Mouse (Mus musculus): ENCODE measurements around the gene Ncan.
"Not testable (repeated sequence)": the region's sequence is repeated elsewhere in the genome, so short reads cannot be mapped to it uniquely, and the experiment has no call there.

Ncan gene

DNA sequence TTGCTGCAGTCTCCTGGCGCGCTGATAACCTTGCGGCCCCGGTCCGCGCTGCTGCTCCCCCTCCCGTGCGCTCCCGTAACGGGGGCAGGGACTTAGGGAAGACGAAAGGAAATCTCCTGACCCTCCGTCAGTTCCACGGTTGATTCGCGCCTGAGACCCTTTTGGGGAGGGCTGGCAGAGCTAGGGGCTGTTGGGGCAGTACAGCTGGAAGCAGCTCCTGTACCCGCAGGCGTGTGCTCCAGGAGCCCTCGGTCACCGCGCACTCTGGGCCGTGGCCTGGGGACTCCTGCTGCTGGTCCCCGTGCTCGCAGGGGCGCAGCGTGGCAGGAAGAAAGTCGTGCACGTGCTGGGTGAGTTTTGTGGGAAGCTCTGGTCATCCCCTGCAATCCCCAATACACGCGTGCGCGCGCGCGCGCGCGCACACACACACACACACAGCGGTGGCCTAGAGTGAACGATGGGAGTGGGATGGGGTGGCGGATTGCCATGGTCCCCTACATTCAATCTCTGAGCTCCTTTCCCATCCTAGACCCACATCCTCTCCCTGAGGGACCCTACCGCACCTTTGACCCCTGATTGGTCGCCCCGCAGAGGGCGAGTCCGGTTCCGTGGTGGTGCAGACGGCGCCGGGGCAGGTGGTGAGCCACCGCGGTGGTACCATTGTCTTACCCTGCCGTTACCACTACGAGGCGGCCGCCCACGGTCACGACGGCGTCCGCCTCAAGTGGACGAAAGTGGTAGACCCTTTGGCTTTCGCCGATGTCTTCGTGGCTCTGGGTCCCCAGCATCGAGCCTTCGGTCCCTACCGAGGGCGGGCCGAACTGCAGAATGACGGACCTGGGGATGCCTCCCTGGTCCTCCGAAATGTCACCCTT lies 36.2 kb downstream of the Ncan start:
- DNase-seq (ENCODE audit: low spot score): no peak

GRCm38 (mm10) chr8:70083285-70083684 lies 37.4 kb downstream of the Ncan start, which contains the start of gene Hapln4:
TSS of gene Hapln4 (plus strand) at chr8:70083457.
- peak; percentile 65 for DNase-seq (ENCODE audit: low spot score)

- no peak for DNase-seq (ENCODE audit: low spot score)
Measured at GRCm38 (mm10) chr8:70081976-70082375, 38.7 kb downstream of the Ncan start.

DNA sequence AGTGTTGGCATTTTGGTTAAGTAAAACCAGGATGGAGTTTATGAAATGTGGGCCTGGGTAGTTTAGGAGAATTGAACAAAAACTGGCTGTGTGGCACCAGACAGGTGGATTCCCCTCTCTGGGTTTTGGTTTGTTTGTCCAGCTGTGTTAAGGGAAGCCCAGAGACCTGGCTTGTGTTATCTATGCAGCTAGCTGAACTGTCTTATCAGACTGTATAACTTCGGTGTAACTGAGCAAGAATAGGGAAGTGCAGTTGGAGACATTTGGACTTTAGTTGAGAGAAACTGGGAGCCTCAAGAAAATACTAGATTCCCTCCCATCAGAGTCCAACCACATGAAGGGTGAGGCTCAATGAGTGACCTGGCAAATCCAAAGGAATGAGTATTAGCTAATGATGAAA lies 47.0 kb downstream of the Ncan start:
- DNase-seq (ENCODE audit: low spot score): no peak

GRCm38 (mm10) chr8:70073120-70073519 lies 47.6 kb downstream of the Ncan start:
- DNase-seq (ENCODE audit: low spot score): no peak

DNA sequence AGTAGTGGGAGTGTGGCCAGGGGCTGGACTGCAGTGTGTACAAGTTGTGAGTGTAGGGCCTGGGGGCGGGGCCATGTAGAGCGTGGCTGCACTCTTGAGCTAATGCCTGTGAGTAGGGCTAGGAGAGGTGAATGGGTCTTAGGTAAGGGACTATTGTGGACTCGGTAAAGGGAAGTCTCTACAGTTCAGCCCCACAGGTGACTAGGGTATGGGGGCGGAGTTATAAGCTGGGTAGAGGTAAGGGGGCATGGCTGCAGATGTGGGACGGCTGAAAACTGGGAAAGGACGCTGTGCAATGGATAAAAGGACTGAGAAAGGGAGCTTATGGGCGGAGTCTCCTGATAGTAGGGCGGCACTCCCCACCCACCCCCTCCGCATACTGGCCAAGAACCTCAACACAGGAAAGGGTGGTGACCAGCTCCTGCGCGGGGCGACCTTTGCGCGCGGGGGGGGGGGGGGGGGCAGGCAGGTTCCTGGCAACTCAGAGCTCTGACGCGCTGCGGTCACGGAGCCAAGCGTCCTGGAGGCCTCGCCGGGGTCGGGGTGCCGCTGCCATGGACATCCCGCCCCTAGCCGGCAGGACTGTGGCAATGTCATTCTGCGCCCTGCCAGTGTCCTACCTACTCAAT lies 48.1 kb downstream of the Ncan start, which contains the start of gene Tm6sf2:
Gene Tm6sf2 (plus strand): TSS at position 484 of the 629 bp plus-strand sequence.
- peak; percentile 69 for DNase-seq (ENCODE audit: low spot score)

GRCm38 (mm10) chr8:70071836-70072440 lies 48.7 kb downstream of the Ncan start:
- DNase-seq (ENCODE audit: low spot score): no peak

DNA sequence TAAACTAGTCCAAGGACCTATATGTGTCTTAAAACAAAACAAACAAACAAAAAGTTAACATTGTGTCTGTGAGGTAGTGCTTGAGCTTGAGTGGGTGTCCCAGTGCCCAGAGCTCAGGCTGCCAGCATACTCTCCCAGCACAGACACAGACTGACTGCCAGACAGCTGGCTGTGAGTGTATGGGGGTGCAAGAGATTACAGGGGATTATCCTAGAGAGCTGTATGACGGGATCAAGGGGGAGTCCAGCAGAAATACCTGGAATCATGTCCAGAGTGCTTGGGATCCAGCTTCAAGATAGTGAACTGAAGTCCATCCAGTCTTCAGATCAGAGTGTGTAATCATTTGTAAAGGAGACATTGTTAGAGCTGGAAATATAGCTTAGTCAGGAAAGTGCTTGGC lies 63.0 kb downstream of the Ncan start:
- no peak for DNase-seq (ENCODE audit: low spot score)

GRCm38 (mm10) chr8:70050434-70050833 lies 70.2 kb downstream of the Ncan start:
- DNase-seq (ENCODE audit: low spot score): not testable (repeated sequence)

- DNase-seq (ENCODE audit: low spot score): no peak
Measured at GRCm38 (mm10) chr8:70049662-70050061, 71.0 kb downstream of the Ncan start.

DNA sequence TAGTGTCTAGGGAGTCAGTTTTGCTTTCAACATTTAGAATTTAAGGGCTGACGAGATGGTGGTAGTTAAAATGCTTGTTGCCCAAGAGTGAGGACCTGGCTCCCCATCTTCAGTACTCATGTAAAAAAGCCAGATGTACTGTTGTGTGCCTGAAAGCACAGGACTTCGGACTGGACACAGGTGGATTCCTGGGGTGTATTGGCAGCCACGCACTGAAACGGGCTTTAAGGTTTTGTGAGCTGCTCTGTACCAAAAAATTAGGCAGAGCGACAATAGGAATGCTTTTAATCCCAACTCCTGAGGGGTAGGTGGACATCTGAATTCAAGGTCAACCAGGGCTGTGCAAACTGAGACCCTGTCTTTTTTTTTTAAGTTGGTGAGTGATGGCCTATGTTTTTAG lies 76.7 kb downstream of the Ncan start:
- DNase-seq (ENCODE audit: low spot score): no peak
